Mouse (Mus musculus) embryonic facial prominence, embryonic 14.5 days (tissue): ENCODE data around the gene Zdhhc14. TPM values are rescaled to one million over a fixed set of nuclear protein-coding genes. Genes with fewer than 3 reads are reported as not detected.

ENCODE experiments used
- ATAC-seq: fragments of 200-750 bp; cut with Nextera tagmentation; 2 replicates; pipeline ENCODE4 v1.8.0; 2017; ENCODE audit warnings: low read depth, moderate number of reproducible peaks, moderate TSS enrichment
- DNase-seq: peaks from one replicate; pipeline ENCODE4 v3.0.0-alpha.2; 2015; ENCODE audit warnings: low spot score
- H3K27ac ChIP-seq: fragments of 300-500 bp; sonication (generic); replicated peaks from 2 replicates; pipeline ENCODE4 v1.5.1; 2014; ENCODE audit warnings: low read depth, mild to moderate bottlenecking, low read length, moderate library complexity
- H3K27me3 ChIP-seq: fragments of 300-500 bp; sonication (generic); replicated peaks from 2 replicates; pipeline ENCODE4 v1.6.1; 2014; ENCODE audit warnings: low read length; ENCODE audit not compliant: control insufficient read depth, insufficient read depth
- H3K36me3 ChIP-seq: fragments of 300-500 bp; sonication (generic); 2 replicates; pipeline ENCODE4 v1.6.1; 2014; ENCODE audit warnings: low read length, mixed read lengths; ENCODE audit not compliant: control insufficient read depth, insufficient read depth
- H3K4me1 ChIP-seq: fragments of 300-500 bp; sonication (generic); 2 replicates; pipeline ENCODE4 v1.6.1; 2014; ENCODE audit warnings: antibody characterized with exemption, low read length; ENCODE audit not compliant: control insufficient read depth, insufficient read depth
- H3K4me2 ChIP-seq: fragments of 300-500 bp; sonication (generic); 2 replicates; pipeline ENCODE4 v1.6.1; 2014; ENCODE audit warnings: low read depth, mild to moderate bottlenecking, low read length, moderate library complexity, mixed read lengths
- H3K4me3 ChIP-seq: fragments of 300-500 bp; sonication (generic); 2 replicates; pipeline ENCODE4 v1.5.1; 2014; ENCODE audit warnings: low read depth, mild to moderate bottlenecking, low read length
- H3K9ac ChIP-seq: fragments of 300-500 bp; sonication (generic); 2 replicates; pipeline ENCODE4 v1.6.1; 2014; ENCODE audit warnings: low read depth, mild to moderate bottlenecking, low read length, moderate library complexity, mixed read lengths
- H3K9me3 ChIP-seq: fragments of 300-500 bp; sonication (generic); 2 replicates; pipeline ENCODE4 v1.6.1; 2016; ENCODE audit warnings: low read length; ENCODE audit not compliant: control insufficient read depth
- WGBS: fragments of 180-500 bp; shearing (Covaris S2); extraction: QIAGEN DNeasy Blood & Tissue Kit; methylation state at CpG from one replicate; pipeline ENCODE4 v1.1.7; 2014; 5-methylcytosine and 5-hydroxymethylcytosine counted together
- polyA plus RNA-seq: library from polyadenylated mRNA; unstranded; fragments of >200 nt; fragmentation: Nextera tagmentation; extraction: Ambion mirVana; gene quantifications from 2 replicates; pipeline ENCODE4 v1.2.1, GENCODE M21; 2014

The Zdhhc14 gene
- polyA plus RNA-seq, 1 experiment from 2014 or later: 4.6 TPM

GRCm38 (mm10) chr17:5536259-5537094 is 44.1 kb downstream of the Zdhhc14 start:
- no peak overlapping the region for H3K9ac ChIP-seq
- no peak overlapping the region for H3K27ac ChIP-seq
- DNase-seq: no peak
- no peak for ATAC-seq
- no peak overlapping the region for H3K4me3 ChIP-seq
- no peaks in the 10 kb centered on the region for H3K36me3 ChIP-seq
- no peaks in the 10 kb centered on the region for H3K27me3 ChIP-seq
- H3K4me2 ChIP-seq: no peak overlapping the region
- no peaks in the 10 kb centered on the region for H3K9me3 ChIP-seq
- H3K4me1 ChIP-seq: no peaks in the 10 kb centered on the region
- 68% methylated on average over 10 of the region's 12 CpGs for WGBS

- DNase-seq: no peak
- no peak overlapping the region for H3K27ac ChIP-seq
- ATAC-seq: no peak
- H3K4me1 ChIP-seq: no peaks in the 10 kb centered on the region
- no peak overlapping the region for H3K4me3 ChIP-seq
- no peaks in the 10 kb centered on the region for H3K9me3 ChIP-seq
- H3K9ac ChIP-seq: no peak overlapping the region
- no peaks in the 10 kb centered on the region for H3K36me3 ChIP-seq
- H3K27me3 ChIP-seq: no peaks in the 10 kb centered on the region
- H3K4me2 ChIP-seq: no peak overlapping the region
- 78% methylated on average over 11 of the region's 11 CpGs for WGBS
Measured at GRCm38 (mm10) chr17:5537095-5537575, 44.8 kb downstream of the Zdhhc14 start.

DNA sequence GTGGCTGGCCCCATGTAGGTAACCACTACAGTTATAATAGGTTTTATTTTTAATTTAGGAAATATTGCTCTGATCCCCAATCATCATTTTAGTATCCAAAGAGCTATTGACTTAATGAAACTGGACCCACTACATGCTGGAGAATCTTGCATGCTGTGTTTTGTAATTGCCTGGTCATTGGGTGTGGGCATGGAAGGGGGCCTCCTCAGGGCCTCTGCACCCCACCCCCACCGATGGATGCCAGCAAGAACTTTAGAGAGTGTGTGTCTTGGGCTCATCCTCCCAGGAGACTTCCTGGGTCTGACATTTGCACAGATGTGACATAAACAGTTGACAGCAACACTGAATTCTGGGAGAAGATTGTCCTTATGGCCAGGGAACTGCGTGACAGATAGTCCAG is 49.8 kb downstream of the Zdhhc14 start:
- ATAC-seq: no peak
- Histone ChIP-seq H3K4me1 (no peaks in the 10 kb centered on the region), H3K4me2 (no peak overlapping the region), H3K27me3 (no peaks in the 10 kb centered on the region), H3K27ac (no peak overlapping the region), H3K36me3 (no peaks in the 10 kb centered on the region), H3K9me3 (no peaks in the 10 kb centered on the region), H3K4me3 (no peak overlapping the region), H3K9ac (no peak overlapping the region)
- no peak for DNase-seq
- 80% methylated on average over 2 of the region's 2 CpGs for WGBS

DNA sequence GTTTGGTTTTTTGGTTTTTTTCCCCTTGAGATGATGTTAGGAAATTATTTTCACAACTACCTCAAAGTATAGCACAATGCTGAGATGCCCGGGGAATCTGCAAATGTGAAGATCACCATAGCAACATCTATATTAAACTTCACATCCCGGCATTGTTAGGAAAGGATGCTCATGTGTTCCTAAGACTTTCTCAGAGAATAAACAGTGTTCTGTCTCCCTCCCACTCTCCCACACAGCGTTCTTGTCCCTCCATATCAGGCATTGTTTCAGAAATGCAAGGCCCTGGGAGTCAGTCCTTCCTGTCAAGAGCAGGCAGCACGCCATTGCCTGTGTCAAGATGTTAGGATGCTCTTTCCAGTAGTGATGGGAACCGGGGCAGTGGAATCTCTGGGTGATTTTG is 51.7 kb downstream of the Zdhhc14 start:
- DNase-seq (no peak), ATAC-seq (no peak)
- no peak overlapping the region for H3K9ac ChIP-seq
- H3K36me3 ChIP-seq: no peaks in the 10 kb centered on the region
- no peaks in the 10 kb centered on the region for H3K4me1 ChIP-seq
- H3K27ac ChIP-seq: no peak overlapping the region
- 72% methylated on average over 5 of the region's 5 CpGs for WGBS
- no peak overlapping the region for H3K4me2 ChIP-seq
- no peaks in the 10 kb centered on the region for H3K9me3 ChIP-seq
- H3K4me3 ChIP-seq: no peak overlapping the region
- no peaks in the 10 kb centered on the region for H3K27me3 ChIP-seq

DNA sequence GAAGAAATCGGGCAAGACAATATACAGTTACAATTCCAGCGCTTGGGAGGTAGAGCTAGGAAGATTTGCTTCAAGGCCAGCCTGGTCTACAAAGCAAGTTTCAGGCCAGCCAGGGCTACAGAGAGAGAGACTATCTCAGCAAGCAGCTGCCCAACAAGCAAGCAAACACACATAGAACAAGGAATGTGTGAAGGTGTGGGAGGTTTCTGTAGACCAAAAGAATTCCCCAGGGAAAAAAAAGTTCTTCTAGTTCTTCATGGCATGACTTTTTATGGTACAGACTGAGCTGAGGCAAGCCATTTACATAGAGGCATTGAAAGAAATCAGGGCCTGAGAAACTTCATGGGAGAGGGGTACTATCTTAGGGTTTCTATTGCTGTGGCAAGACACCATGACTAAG is 52.7 kb downstream of the Zdhhc14 start:
- H3K4me2 ChIP-seq: no peak overlapping the region
- no peak for ATAC-seq
- 90% methylated on average over 2 of the region's 2 CpGs for WGBS
- no peaks in the 10 kb centered on the region for H3K36me3 ChIP-seq
- no peaks in the 10 kb centered on the region for H3K27me3 ChIP-seq
- H3K9ac ChIP-seq: no peak overlapping the region
- H3K9me3 ChIP-seq: no peaks in the 10 kb centered on the region
- no peak for DNase-seq
- H3K27ac ChIP-seq: no peak overlapping the region
- no peak overlapping the region for H3K4me3 ChIP-seq
- no peaks in the 10 kb centered on the region for H3K4me1 ChIP-seq

- no peaks in the 10 kb centered on the region for H3K9me3 ChIP-seq
- WGBS: 90% methylated on average over 2 of the region's 2 CpGs
- no peak overlapping the region for H3K27ac ChIP-seq
- H3K4me3 ChIP-seq: no peak overlapping the region
- H3K4me2 ChIP-seq: no peak overlapping the region
- H3K36me3 ChIP-seq: no peaks in the 10 kb centered on the region
- ATAC-seq (no peak), DNase-seq (no peak)
- no peaks in the 10 kb centered on the region for H3K4me1 ChIP-seq
- no peak overlapping the region for H3K9ac ChIP-seq
- no peaks in the 10 kb centered on the region; the same call in 1 of the 2 replicates for H3K27me3 ChIP-seq
Measured at GRCm38 (mm10) chr17:5548546-5548945, 56.2 kb downstream of the Zdhhc14 start.

DNA sequence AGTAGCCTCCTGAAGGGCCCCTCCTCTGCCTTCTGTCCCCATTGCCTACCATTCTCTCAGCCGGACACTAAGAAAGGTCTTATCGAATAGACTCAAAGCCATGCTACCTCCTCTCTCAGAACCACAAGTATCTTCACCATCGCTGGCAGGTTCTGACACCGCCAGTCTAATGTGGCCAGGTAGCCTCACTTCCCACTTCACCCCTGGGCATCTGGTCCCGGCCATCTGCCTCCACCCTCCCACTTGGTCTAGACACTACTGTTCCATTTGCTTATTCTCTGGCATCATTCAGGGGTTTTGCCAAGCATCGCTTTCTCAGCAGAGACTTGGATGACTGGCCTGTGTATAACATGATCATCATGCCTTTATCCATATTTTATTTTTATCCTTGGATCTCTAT is 57.1 kb downstream of the Zdhhc14 start:
- no peaks in the 10 kb centered on the region; the same call in 1 of the 2 replicates for H3K27me3 ChIP-seq
- no peak overlapping the region for H3K4me2 ChIP-seq
- H3K27ac ChIP-seq: no peak overlapping the region
- DNase-seq (no peak), ATAC-seq (no peak)
- H3K36me3 ChIP-seq: no peaks in the 10 kb centered on the region
- WGBS: 93% methylated on average over 6 of the region's 6 CpGs
- no peaks in the 10 kb centered on the region for H3K4me1 ChIP-seq
- H3K9ac ChIP-seq: no peak overlapping the region
- H3K9me3 ChIP-seq: no peaks in the 10 kb centered on the region
- H3K4me3 ChIP-seq: no peak overlapping the region

GRCm38 (mm10) chr17:5550444-5550843 is 58.1 kb downstream of the Zdhhc14 start:
- H3K27me3 ChIP-seq: no peaks in the 10 kb centered on the region; the same call in 1 of the 2 replicates
- H3K4me3 ChIP-seq: no peak overlapping the region
- no peak for ATAC-seq
- H3K9me3 ChIP-seq: no peaks in the 10 kb centered on the region
- H3K9ac ChIP-seq: no peak overlapping the region
- no peak overlapping the region for H3K4me2 ChIP-seq
- 86% methylated on average over 10 of the region's 10 CpGs for WGBS
- no peaks in the 10 kb centered on the region for H3K36me3 ChIP-seq
- no peaks in the 10 kb centered on the region for H3K4me1 ChIP-seq
- H3K27ac ChIP-seq: no peak overlapping the region
- DNase-seq: no peak

DNA sequence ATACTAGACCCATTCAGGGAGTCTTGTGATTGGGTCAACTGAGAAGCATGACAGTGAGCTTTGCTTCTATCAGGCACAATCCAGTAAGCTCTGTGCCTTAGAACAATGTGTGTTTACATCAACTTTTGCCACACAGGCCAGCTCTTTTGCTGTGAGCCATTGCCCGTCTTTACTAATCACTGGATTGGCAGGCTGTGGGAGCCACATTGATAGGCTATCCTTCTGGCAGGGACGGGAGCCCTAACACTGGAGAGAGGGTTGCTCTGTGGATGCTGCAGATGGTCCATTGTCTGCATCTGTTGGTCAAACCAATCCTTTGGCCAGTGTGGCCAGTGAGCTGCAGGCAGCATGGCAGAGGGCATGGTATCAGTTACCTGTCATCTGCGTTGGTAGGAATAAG is 58.8 kb downstream of the Zdhhc14 start:
- DNase-seq (no peak), ATAC-seq (no peak)
- Histone ChIP-seq H3K9ac (no peak overlapping the region), H3K36me3 (no peaks in the 10 kb centered on the region), H3K4me1 (no peaks in the 10 kb centered on the region), H3K27ac (no peak overlapping the region), H3K4me3 (no peak overlapping the region), H3K27me3 (no peaks in the 10 kb centered on the region; the same call in 1 of the 2 replicates), H3K4me2 (no peak overlapping the region), H3K9me3 (no peaks in the 10 kb centered on the region)
- WGBS: 77% methylated on average over 3 of the region's 3 CpGs
